Mouse (Mus musculus) erythroblast, embryonic 14.5 days (primary cell): Measurements from ENCODE around the gene Aifm1.

ENCODE experiments used
- GATA1 ChIP-seq: IDR thresholded peaks from 2 replicates; pipeline ENCODE4 v1.6.1; 2012; ENCODE audit warnings: low read length, inconsistent platforms, mixed read lengths
- TAL1 ChIP-seq: IDR thresholded peaks from 3 replicates; pipeline ENCODE4 v1.6.1; 2012; ENCODE audit warnings: low read length, inconsistent platforms, mixed read lengths

- TF ChIP-seq TAL1 (no peak), GATA1 (no peak)
Observed at GRCm38 (mm10) chrX:48452931-48453673, 60.3 kb downstream of the Aifm1 start.
